Mouse (Mus musculus) MEL-GATA-1-ER (cell line): ENCODE data around the gene Ktn1.

Experiments
- DNase-seq: peaks from one replicate; pipeline ENCODE4 v3.0.0-alpha.2; 2012; ENCODE audit warnings: low read depth; ENCODE audit errors: extremely low read depth

The Ktn1 gene

GRCm38 (mm10) chr14:47648218-47648617 is at the start of gene Ktn1:
TSS of gene Ktn1 (plus strand) at chr14:47648448.
- DNase-seq, result no peak

GRCm38 (mm10) chr14:47613254-47613653 is 35.0 kb upstream of the Ktn1 start:
- DNase-seq, result no peak

- DNase-seq, result no peak
Observed at GRCm38 (mm10) chr14:47618891-47619290, 29.4 kb upstream of the Ktn1 start.

GRCm38 (mm10) chr14:47621901-47622300 is 26.3 kb upstream of the Ktn1 start:
- no peak for DNase-seq

- no peak for DNase-seq
Observed at GRCm38 (mm10) chr14:47624837-47625236, 23.4 kb upstream of the Ktn1 start.

- DNase-seq, result no peak
Observed at GRCm38 (mm10) chr14:47626143-47626542, 22.1 kb upstream of the Ktn1 start.

- peak; percentile 76 for DNase-seq
Observed at GRCm38 (mm10) chr14:47626812-47627211, 21.4 kb upstream of the Ktn1 start.

- no peak for DNase-seq
Observed at GRCm38 (mm10) chr14:47627360-47627759, 20.9 kb upstream of the Ktn1 start.

GRCm38 (mm10) chr14:47632419-47632818 is 15.8 kb upstream of the Ktn1 start:
- no peak for DNase-seq

- peak; percentile 74 for DNase-seq
Observed at GRCm38 (mm10) chr14:47634410-47634809, 13.8 kb upstream of the Ktn1 start.

GRCm38 (mm10) chr14:47634846-47635245 is 13.4 kb upstream of the Ktn1 start:
- no peak for DNase-seq

GRCm38 (mm10) chr14:47638316-47638895 is 9.8 kb upstream of the Ktn1 start:
- no peak for DNase-seq

- no peak for DNase-seq
Observed at GRCm38 (mm10) chr14:47645620-47646019, 2.6 kb upstream of the Ktn1 start.

- DNase-seq, result no peak
Observed at GRCm38 (mm10) chr14:47646246-47646645, 2.0 kb upstream of the Ktn1 start.

- peak; percentile 62 for DNase-seq
Observed at GRCm38 (mm10) chr14:47646696-47647516, 1.3 kb upstream of the Ktn1 start.

- DNase-seq, result peak; percentile 52
Observed at GRCm38 (mm10) chr14:47648706-47649630, 720 bp downstream of the Ktn1 start.

- DNase-seq, result no peak
Observed at GRCm38 (mm10) chr14:47649631-47650337, 1.5 kb downstream of the Ktn1 start.

- DNase-seq, result no peak
Observed at GRCm38 (mm10) chr14:47650338-47650720, 2.1 kb downstream of the Ktn1 start.

- no peak for DNase-seq
Observed at GRCm38 (mm10) chr14:47651272-47651671, 3.0 kb downstream of the Ktn1 start.

- DNase-seq, result no peak
Observed at GRCm38 (mm10) chr14:47655444-47655843, 7.2 kb downstream of the Ktn1 start.

GRCm38 (mm10) chr14:47663844-47664469 is 15.7 kb downstream of the Ktn1 start:
- DNase-seq, result no peak
